13 mouse cellular contexts compared by ENCODE assay signal in genomic region chr7:115758172-115758571, GRCm38 (mm10).
"Had no signal": no experiment of that assay in that cellular context is flagged by ENCODE, and none has a peak within 500 bp of the region (broad histone marks: within the 10 kb centered on the region; RNA-seq: fewer than 3 reads in every experiment).

No protein-coding gene starts in this region.

- DNase-seq: gastrocnemius, postnatal 14 days; gastrocnemius, postnatal 36 days; heart, adult 11 months; heart, adult 2 months; heart, postnatal 10 days; heart, postnatal 4 days; kidney, adult 18-20 months; kidney, adult 8-10 months; kidney, postnatal 10 days; kidney, postnatal 25 days; kidney, postnatal 4 days; liver; liver, embryonic 13.5 days had no signal
